Mouse (Mus musculus): Measurements from ENCODE around the gene Cox19.
"Not testable (repeated sequence)": the region's sequence is repeated elsewhere in the genome, so short reads cannot be mapped to it uniquely, and the experiment has no call there.

The Cox19 gene

DNA sequence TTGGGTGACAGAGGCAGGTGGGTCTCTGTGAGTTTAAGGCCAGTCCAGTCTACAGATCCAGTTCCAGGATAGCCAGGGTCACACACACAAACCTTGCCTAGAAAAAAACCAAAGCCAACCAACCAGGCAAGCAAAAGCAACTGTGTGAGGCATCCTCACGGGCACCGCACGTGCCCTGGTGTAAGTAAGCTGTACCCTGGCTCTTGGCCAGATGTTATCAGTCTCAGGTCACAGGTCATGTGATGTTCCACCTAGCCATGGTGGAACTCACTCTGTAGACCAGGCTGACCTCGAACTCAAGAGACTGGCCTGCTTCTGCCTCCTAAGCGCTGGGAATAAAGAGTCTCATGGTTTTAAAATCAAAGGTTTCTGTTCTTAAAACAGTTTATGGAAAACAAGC is 8.0 kb upstream of the Cox19 start:
- DNase-seq, result no peak

DNA sequence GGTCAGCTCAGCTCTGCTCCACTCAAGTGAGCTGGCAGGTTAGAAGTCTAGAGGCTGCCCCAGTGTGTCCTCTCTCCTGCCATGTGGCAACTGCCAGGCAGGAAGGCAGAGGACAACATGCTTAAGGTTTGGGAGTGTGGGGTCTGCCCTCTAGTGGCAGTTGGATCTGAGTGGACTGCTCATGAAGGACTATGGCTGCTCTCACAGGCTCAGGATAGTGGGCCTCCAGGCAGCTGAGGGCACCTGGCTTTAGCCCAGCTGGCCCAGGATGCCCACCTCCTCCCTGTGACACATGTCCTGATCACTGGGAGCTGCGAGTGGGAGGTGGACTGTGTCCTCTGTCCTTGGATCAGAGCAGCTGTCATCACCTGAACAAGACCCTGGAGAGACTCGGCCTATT is 7.4 kb upstream of the Cox19 start:
- peak; percentile 75 for DNase-seq

DNA sequence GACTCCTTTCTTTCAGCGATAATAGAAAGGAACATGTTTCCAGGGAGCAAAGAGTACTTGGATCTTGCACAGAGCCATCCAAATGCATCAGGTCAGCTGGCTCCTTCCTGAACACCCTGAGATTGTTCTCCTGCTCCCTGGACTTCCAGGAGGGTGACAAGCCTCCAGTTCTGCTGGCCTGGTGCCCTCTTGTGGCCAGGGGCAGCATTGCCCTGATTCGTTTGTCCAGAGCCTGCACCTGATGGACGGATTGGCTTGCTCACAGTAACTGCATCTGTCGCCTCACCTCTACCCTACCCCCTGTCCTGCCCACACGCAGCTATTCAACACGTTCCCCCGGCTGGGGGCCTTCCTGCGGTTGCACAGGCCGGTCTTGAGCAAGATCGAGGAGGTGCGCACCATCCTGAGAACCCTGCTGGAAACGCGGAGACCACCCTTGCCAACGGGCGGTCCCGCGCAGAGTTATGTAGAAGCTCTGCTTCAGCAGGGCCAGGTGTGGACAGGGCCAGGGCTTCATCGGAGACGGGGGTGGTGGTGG is 4.1 kb upstream of the Cox19 start:
- DNase-seq, result peak; percentile 91

DNA sequence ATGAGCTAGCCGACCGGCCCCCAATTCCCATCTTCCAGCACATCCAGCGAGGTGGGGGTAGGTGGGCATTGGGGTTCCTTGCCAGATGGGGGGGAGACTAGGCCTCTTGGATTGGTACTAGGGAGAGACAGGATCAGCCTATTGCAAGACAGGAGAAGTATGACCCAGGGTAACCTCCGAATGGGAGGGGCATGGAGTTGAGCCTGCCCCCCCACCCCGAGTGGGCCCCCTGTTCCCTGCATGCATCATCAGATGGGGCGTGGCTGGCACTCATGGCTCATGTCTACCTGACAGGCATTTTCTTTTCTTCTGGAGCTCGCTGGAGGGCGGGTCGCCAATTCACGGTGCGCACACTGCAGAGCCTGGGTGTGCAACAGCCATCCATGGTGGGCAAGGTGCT is 2.7 kb upstream of the Cox19 start:
- DNase-seq, result no peak

DNA sequence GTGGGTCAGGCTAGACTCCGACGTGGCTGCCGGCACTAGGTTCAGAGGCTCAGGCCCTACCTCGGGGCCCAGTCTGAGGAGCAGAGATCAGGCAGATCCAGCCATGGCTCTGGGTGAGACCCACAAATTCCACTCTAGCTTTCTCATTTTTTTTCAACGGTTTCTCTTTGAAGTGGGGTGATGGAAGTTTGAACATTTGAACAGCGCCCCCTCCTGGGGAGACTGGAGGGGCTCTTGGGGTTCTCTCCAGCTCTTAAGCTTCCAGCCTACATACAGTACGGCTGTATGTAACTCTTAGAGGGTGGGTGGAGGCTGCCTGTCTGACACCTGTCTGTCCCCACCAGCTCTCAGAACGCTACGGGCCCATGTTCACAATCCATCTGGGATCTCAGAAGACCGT is 2.3 kb upstream of the Cox19 start:
- peak; percentile 43 for DNase-seq

DNA sequence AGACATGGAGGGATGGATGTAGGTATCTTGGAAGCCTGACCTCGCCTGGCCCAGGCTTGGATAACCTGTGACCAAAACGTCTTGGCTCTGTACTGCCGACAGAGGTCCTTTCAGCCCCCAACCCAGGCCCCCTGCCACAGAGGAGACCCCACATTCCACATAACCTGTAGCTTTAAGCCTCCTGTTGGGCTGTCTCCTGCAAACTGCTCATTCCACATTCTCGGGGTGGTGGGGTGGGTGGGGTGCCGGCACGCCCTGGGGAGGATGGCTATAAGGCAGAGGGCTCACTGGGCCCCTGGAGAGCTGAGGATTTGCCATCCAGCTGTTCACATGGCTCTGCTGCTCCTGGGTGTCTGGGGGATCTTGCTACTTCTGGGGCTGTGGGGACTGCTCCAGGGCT is 1.1 kb upstream of the Cox19 start, which contains the start of gene Cyp2w1:
Gene Cyp2w1, plus strand, starts transcription at position 301 of the 400 bp plus-strand sequence.
- no peak for DNase-seq

DNA sequence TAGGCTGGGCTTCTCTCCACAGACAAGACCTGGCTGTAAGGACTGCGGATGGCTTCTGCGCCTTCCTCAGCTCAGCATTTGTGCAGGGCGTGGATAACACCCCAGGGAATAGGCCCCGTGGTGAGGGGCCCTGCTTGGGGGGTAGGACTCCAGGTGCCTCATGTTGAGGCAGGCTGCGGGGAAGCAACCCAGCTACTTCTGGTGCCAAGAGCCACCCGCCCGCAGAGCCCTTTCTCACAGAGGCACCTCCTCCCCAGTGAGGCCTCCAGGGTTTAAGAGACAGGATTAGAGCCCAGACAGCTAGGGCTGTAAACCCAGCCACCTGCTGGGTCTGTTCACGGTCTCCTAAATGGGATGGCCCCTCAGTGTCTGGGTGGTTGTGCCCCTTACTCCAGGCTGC is 410 bp upstream of the Cox19 start:
- no peak for DNase-seq

DNA sequence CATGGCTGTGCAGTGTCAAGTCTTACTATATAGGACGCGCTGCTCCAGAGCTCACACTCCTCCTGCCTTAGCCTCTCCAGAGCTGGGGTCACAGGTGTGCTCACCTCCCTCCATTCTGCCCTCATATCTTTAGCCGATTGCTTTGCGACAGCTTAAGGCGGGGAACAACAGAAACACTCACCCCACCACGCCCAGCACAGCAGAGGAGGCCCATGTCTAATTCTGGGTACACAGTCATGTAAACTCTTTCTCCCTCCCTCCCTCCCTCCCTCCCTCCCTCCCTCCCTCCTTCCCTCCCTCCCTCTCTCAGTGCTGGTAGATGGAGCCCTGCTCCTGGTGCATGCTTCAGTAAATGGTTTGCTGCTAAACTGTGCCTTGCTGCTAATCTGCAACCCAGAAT is 1.5 kb downstream of the Cox19 start:
- DNase-seq, result no peak

DNA sequence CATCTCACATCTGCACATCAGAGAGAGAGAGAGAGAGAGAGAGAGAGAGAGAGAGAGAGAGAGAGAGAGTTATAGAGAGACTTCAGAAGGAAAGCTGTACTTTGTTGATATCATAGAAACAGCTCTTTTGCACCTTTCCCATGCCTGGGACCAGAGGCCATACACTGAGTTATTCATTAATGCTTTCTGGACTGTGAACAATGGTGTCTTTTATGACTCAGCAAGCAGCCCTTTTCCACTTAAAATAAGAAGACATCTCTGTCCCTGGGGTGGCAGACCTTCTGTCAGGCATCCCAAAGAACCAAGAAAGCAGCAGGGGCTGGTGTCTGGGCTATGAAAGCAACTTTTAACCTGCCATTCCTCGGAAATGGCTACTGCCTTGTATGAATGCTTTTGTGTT is 4.0 kb downstream of the Cox19 start:
- DNase-seq, result no peak

DNA sequence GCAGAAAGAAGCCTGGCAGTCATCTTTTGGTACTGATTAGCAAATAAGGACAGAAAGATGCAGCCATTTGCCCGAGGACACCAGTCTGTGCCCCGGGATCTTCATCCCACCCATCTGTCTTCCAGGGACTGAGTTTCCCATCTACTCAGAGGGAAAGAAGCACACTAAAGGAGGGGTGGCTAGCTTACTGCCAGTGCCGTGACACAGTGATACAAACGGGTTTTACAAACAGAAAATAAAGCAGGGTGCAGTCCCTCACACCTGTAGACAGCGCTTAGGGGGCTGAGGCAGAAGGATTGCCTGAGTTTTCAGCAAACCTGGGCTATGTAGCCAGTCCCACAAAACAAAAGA is 5.9 kb downstream of the Cox19 start:
- no peak for DNase-seq

DNA sequence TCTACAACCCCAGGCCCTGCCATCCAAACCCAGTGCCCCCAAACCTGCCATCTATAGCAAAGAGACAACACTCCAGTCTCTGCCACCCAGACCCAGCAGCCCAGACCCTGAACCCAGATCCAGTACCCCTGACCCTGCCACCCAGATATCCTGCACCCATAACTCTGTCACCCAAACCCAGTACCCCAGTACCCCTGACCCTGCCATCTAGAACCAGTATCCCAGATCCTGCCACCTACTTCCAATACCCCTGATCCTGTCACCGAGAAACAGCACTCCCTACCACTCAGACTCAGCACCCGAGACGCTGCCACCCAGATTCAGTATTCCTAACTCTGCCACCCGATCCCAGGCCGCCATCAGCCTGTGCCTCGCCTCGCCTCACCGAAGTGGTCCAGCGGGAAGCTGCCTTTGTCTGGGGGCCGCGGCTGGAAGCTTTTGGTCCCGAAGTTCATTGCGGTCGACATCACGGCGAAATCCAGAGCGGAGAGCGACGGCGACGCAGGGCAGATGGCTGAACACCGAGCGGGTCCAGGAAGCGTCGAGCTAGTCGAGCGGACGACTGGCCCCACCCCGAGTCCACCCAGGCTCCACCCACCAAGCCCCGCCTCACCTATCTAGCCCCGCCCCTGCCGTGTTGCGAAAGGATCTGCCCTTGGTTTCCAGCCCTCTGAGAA is 6.4 kb downstream of the Cox19 start:
- peak; percentile 97 for DNase-seq

DNA sequence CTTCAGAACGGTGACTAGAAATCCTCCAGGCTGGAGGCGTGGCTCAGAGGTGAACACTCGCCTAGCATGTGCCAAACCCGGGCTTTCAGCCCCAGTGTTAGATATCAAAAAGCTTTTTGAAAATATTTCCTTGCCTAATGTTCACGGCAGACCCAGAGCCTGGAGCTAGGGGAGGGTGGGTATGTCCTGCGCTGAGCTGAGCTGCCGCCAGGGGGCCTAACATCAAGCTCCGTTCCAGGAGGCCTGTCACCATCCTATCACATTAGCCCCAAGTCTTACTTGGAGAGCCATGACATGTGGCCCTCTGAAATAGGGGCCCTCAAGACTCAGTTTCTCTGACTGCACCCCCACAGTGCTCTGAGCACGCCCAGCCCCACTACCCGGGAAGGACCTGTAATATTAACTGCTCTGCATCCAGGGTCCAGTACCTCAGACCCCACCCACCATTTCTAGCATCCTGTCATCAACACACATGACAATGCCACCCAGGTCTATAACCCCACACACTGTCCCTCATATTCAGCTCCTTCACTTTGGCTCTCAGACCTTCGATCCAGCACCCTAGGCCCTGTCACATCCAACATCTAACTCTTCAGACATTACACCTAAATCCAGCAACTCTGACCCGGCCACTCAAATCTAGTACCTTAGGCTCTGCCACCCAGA is 7.1 kb downstream of the Cox19 start:
- DNase-seq, result peak; percentile 86

DNA sequence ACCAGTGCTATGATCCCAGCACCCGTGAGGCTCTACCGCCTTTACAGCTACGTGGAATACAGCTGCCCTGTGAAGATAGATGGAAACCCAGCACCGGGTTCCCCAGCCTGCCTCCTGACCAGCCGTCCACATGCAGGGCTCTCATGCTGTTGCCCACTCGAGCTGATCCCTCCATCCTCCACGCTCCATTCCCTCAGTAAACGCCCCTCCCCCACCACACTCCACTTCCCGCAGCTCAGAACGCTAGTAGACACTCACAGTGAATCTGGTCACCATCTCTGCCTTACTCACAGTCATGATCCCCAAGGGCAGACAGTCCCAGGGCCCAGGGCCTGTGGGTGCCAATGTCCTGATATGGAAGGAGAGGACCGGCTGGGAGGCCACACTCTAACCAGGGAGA is 12.3 kb downstream of the Cox19 start:
- DNase-seq, result no peak

DNA sequence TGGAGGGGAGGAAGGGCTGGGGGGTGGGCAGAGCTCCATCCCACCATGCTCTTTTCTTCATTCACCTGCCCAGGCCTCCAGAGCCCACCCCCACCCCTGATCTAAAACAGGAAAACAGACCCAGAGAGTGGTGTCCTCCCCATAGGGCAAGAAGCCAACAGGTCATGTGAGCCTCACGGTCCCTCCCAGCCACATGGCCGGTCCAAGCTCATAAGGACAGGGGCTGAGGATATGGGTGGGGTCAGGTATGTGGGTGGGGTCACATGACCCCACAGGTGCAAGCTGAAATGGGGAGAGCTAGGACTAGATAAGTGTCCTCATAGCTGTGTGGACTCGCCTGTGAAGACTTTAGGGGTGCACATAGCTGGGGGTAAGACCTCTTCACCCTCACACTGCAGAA is 12.8 kb downstream of the Cox19 start:
- DNase-seq, result peak; percentile 60

DNA sequence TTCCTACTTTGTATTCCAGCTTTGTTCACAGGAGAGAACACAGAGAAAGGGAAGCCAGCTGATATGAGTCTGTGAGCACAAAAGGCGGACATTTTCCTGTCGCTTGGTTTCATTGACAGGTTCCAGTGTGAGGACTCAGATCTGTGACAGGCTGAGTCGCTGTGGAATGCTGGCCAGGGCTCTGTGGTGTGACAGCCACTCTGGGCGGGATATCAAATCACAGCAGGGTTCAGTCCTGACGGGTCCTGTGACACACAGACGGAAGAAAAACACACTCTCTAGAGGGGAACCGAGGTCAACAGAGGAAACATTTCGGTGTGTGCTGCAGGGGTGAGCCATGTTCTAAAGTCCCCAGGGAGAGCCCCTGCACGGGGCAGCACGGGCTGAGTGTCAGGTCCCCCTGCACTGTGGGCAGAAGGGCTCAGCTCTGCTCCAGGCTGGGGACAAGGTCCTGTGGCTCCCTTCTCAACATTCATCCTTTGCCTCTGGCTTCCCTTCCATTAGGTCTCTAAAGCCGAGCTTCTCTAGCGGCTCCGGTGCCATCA is 13.3 kb downstream of the Cox19 start:
- DNase-seq, result no peak

DNA sequence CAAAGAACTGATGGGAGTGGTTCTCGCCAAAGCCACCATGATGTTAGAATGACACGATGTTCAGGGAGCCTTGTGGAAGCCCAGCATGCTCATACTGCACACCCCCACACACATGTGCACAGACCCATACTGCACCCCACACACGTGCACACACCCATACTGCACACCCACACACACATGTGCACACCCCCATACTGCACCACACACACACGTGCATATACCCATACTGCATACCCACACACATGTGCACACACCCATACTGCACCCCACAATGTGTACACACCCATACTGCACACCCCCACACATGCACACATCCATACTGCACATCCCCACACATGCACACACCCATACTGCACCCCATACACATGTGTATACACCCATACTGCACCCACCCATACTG is 15.6 kb downstream of the Cox19 start:
- DNase-seq, result no peak

DNA sequence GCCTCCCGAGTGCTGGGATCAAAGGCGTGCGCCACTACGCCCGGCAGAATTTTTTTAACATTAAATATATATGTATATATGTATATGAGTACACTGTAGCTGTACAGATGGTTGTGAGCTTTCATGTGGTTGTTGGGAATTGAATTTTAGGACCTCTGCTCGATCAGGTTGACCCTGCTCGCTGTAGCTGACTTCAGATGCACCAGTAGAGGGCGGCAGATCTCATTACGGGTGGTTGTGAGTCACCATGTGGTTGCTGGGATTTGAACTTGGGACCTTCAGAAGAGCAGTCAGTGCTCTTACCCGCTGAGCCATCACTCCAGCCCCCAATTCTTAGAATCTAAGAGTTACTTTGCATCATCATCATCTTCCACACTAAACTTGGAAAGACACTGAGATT is 16.8 kb downstream of the Cox19 start:
- DNase-seq, result not testable (repeated sequence)

DNA sequence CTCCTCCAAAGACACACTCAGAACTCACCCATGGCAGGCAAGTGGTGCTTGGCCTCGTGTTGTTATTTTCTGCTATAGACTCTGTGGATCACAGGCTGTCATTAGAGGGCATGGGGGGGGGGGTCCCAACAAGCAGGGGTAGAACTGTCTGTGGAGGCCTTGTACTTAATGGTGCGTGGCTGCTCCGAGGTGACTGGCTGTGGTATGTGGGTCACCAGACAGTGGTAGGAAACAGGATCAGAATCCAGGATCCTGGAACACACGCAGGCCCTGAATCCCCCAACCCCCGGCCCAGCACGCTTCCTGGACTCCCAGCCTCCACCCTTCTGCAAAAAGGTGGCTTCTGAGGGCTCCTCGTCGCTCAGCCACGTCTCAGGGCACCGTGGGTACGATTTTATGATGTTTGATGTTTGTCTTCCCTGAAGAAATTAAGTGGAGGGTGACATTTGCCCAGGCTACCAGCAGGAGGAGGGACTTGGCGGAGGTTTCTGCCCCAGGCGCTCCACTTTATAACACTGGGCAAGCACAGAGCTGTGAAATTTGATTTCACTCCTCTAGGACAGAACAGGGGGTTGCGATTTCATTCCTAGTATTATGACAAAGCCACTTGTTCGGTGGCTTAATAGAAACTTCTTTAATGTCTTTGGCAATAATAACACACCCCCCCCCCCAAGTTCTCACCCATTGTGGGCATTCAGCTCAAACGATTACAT is 17.8 kb downstream of the Cox19 start:
- DNase-seq, result no peak

DNA sequence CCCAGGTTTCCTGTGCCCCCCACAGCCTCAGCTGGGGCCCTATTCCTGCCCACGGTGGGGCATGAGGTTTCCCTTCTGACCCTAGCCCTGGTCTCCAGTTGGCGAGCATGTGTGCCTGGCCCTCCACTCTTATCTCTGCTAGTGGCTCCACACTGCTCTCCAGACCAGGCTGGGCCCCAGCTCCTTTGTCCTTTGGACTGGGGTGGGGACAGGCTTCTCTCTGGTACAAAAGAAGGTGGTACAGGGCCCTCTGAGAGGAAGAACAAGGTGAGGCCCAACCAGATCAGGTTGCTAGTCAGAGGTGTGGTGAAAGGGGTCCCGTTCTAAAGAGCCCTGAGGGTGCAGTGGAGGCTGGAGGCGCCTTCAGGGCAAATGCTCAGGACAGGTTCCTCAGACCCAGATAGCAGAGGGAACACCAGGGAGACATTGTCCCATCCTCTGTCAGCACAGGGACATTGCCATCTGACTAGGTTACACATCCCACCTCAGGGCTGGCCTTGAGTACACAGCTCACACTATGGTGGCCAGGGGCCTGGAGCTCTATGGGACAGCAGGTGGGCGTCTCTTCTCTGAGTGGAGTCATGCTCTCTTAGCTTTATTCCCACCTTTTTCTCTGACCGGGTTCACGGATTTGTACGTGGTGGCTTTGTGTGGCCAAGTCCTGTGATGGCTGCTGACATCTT is 18.5 kb downstream of the Cox19 start:
- no peak for DNase-seq

DNA sequence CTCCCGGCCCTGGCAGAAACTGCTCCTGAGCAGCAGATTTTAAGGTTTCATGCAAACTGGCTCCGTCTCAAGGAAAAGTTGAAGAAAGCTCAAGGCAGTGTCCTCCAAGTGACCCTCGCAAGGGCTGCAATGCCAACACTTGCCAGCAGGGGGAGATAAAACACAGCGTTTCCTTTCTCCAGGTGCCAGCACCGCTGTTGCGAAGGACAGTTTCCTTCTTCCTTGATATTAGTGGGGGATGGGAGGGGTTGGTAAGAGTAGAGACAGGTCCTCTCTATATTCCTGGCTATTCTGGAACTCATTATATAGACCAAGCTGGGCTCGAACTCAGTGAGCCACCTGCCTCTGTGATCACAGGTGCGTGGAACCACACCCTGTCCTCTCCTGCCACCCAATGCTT is 19.5 kb downstream of the Cox19 start:
- peak; percentile 88 for DNase-seq

DNA sequence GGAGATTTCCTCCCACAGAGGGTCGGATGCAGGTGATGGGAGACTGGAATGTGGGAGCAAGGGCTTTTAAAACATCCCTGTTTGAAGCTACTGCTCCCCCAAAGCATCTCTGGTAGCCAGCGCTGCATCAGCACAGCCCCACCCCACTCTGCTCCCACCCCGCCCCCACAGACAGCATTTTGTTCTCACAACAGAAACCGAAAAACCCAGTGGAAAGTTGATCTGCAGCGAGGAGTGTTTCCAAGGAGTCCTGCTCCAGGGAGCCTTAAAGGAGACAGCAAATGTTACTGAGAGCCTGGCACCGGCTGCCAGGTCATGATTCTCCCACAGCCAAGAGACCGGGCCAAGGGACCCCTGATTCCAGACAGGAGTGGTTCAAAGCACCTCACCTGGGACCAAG is 20.5 kb downstream of the Cox19 start:
- DNase-seq, result no peak

DNA sequence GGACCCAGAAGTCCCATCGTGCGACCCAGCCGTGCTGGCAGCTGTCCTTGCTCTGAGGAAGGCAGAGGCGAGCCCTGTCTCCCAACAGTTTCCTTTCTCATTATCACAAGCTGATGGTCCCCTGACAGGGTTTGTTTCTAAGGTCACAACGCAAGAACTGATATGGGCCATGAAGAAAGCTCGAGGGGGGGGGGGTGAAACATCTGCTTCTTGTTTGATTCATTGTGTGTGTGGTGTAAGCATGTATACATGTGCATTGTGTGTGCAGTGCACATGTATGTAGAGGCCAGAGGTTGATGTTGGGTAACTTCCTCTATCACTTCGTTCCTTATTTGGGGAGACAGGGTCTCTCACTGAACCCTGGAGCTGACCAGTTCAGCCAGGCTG is 23.6 kb downstream of the Cox19 start:
- DNase-seq, result no peak

DNA sequence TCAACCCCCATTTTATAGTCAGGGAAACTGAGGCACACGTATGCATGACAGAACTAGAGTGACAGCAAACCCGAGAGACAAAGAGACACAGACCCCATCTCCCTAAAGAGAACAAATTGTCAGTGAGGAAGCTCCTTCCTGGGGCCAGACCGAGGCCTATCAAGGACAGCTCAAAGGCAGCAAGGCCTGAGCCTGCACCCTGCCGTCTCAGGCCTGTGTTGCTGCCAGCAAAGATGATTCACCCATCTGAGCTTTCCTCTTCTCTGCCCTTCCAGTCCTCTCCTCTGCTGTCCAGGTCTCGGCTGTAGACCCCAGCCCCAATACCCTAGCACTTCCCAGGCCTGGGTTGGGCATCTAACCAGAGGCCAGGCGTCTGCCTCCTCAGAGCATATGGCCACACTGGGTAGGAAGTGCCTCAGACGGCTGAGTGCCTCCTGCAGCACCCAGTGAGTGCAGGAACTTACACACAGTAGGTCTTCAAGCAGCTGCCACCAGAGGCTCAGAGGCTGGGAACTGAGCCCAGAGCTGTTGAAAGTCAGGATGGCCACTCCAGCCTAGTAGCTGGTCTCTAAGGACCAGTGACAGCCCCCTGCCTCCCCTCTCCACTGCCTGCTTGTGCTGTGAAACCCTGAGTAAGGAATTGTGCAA is 24.1 kb downstream of the Cox19 start:
- no peak for DNase-seq

Measured in lung, postnatal 36 days (tissue).